In genomic region chr1:137088148-137088547, GRCm38 (mm10) we compare ENCODE assay signal across 22 mouse cellular contexts.
A peak's percentile ranks its signal among the peaks of the same experiment; 100 is the strongest.
DNase-seq lines count a peak whose midpoint lies in the region; ATAC-seq and TF ChIP-seq lines count a peak whose summit lies in the region.
"Had no signal": no experiment of that assay in that cellular context is flagged by ENCODE, and none has a peak within 500 bp of the region (broad histone marks: within the 10 kb centered on the region; RNA-seq: fewer than 3 reads in every experiment).

No protein-coding gene starts in this region.

- 42% methylated on average over 10 of the region's 10 CpGs for WGBS in kidney, embryonic 16.5 days
- 37% methylated on average over 10 of the region's 10 CpGs for WGBS in intestine, postnatal 0 days
- 53% methylated on average over 10 of the region's 10 CpGs for WGBS in stomach, embryonic 16.5 days

- H3K9me3 ChIP-seq in kidney, embryonic 16.5 days (ENCODE audit: low read length) = peaks cover 4% of the 10 kb centered on the region; the same call in 1 of the 2 replicates
- no peaks in the 10 kb centered on the region for H3K9me3 ChIP-seq in intestine, postnatal 0 days (ENCODE audit: control insufficient read depth)
- no peaks in the 10 kb centered on the region for H3K9me3 ChIP-seq in stomach, embryonic 16.5 days (replicated peaks; ENCODE audit: control insufficient read depth, low read length)
- H3K9me3 ChIP-seq: embryonic facial prominence, embryonic 10.5 days; forebrain, embryonic 15.5 days; limb, embryonic 12.5 days; liver, embryonic 13.5 days; lung, embryonic 15.5 days; midbrain, embryonic 13.5 days; neural tube, embryonic 15.5 days had no signal

- no peak overlapping the region for H3K27ac ChIP-seq in kidney, embryonic 16.5 days (ENCODE audit: low read length)
- H3K27ac ChIP-seq in intestine, postnatal 0 days (ENCODE audit: low read depth, low read length) = no peak overlapping the region
- H3K27ac ChIP-seq in stomach, embryonic 16.5 days (ENCODE audit: low read length) = no peak overlapping the region
- H3K27ac ChIP-seq: embryonic facial prominence, embryonic 10.5 days; forebrain, embryonic 15.5 days; gastrocnemius, adult 2 months; limb, embryonic 12.5 days; liver, embryonic 13.5 days; lung, embryonic 15.5 days; macrophage; midbrain, embryonic 13.5 days; neural tube, embryonic 15.5 days had no signal

- H3K9ac ChIP-seq in kidney, embryonic 16.5 days (replicated peaks; ENCODE audit: low read length) = no peak overlapping the region
- no peak overlapping the region for H3K9ac ChIP-seq in intestine, postnatal 0 days (ENCODE audit: low read depth, low read length)
- H3K9ac ChIP-seq in stomach, embryonic 16.5 days (ENCODE audit: low read length) = no peak overlapping the region
- H3K9ac ChIP-seq: forebrain, embryonic 15.5 days; limb, embryonic 12.5 days; liver, embryonic 13.5 days; lung, embryonic 15.5 days; midbrain, embryonic 13.5 days; neural tube, embryonic 15.5 days had no signal

- TF ChIP-seq CTCF in intestine, postnatal 0 days (IDR thresholded peaks at IDR 0.05; ENCODE audit: low read depth) = no peak

- peak; percentile 23 to 64 for DNase-seq in adrenal gland, adult (ENCODE audit: inconsistent age in 2 of 2, low spot score in 1 of 2)
- DNase-seq in adrenal gland, adult 18-20 months (ENCODE audit: low spot score in 2 of 2) = no peak
- DNase-seq in kidney, postnatal 25 days = no peak
- DNase-seq in left cerebral cortex, adult 18-20 months (ENCODE audit: low spot score in 2 of 2) = no peak
- no peak for DNase-seq in cerebellum, postnatal 10 days
- DNase-seq: cerebellum, adult 9-11 months; gastrocnemius, adult 2 months; heart, adult 18-20 months; liver, embryonic 13.5 days; right cerebral cortex, postnatal 4 days; thymus, postnatal 14 days had no signal

- no peaks in the 10 kb centered on the region for H3K36me3 ChIP-seq in kidney, embryonic 16.5 days (ENCODE audit: insufficient read depth, low read length)
- H3K36me3 ChIP-seq in intestine, postnatal 0 days (ENCODE audit: control insufficient read depth, insufficient read depth) = no peaks in the 10 kb centered on the region
- no peaks in the 10 kb centered on the region for H3K36me3 ChIP-seq in stomach, embryonic 16.5 days (ENCODE audit: control insufficient read depth, insufficient read depth, low read length)
- H3K36me3 ChIP-seq: embryonic facial prominence, embryonic 10.5 days; forebrain, embryonic 15.5 days; limb, embryonic 12.5 days; liver, embryonic 13.5 days; lung, embryonic 15.5 days; midbrain, embryonic 13.5 days; neural tube, embryonic 15.5 days had no signal

- no peak for ATAC-seq in kidney, embryonic 16.5 days (ENCODE audit: low FRiP score, low TSS enrichment)
- no peak for ATAC-seq in intestine, postnatal 0 days
- no peak for ATAC-seq in stomach, embryonic 16.5 days (ENCODE audit: insufficient read depth, low FRiP score)
- ATAC-seq: CD4-positive, CD25-positive, alpha-beta regulatory T cell, adult 4 months; forebrain, embryonic 15.5 days; midbrain, embryonic 13.5 days had no signal

- peaks cover 7% of the 10 kb centered on the region for H3K4me1 ChIP-seq in kidney, embryonic 16.5 days (ENCODE audit: insufficient read depth, low read length)
- H3K4me1 ChIP-seq in intestine, postnatal 0 days (replicated peaks; ENCODE audit: control insufficient read depth, insufficient read depth, low read length) = no peaks in the 10 kb centered on the region; the same call in 1 of the 2 replicates
- 0 out of 2 replicates have a peak, but pooled peaks cover 2% of the 10 kb centered on the region for H3K4me1 ChIP-seq in stomach, embryonic 16.5 days (ENCODE audit: control insufficient read depth, insufficient read depth, low read length)
- H3K4me1 ChIP-seq: embryonic facial prominence, embryonic 10.5 days; limb, embryonic 12.5 days; liver, embryonic 13.5 days; midbrain, embryonic 13.5 days had no signal

- no peaks in the 10 kb centered on the region for H3K27me3 ChIP-seq in kidney, embryonic 16.5 days (ENCODE audit: insufficient read depth, low read length)
- H3K27me3 ChIP-seq in intestine, postnatal 0 days (replicated peaks; ENCODE audit: control insufficient read depth, insufficient read depth, low read length) = no peaks in the 10 kb centered on the region
- H3K27me3 ChIP-seq in stomach, embryonic 16.5 days (ENCODE audit: control insufficient read depth, insufficient read depth, low read length) = no peaks in the 10 kb centered on the region
- H3K27me3 ChIP-seq: forebrain, embryonic 15.5 days; limb, embryonic 12.5 days; liver, embryonic 13.5 days; lung, embryonic 15.5 days; midbrain, embryonic 13.5 days; neural tube, embryonic 15.5 days had no signal

- H3K4me3 ChIP-seq in kidney, embryonic 16.5 days (ENCODE audit: low read length) = no peak overlapping the region
- H3K4me3 ChIP-seq in intestine, postnatal 0 days (ENCODE audit: low read depth, low read length) = no peak overlapping the region
- no peak overlapping the region for H3K4me3 ChIP-seq in stomach, embryonic 16.5 days (replicated peaks; ENCODE audit: low read length)
- H3K4me3 ChIP-seq: embryonic facial prominence, embryonic 10.5 days; forebrain, embryonic 15.5 days; gastrocnemius, adult 2 months; limb, embryonic 12.5 days; liver, embryonic 13.5 days; lung, embryonic 15.5 days; midbrain, embryonic 13.5 days; neural tube, embryonic 15.5 days had no signal

- H3K4me2 ChIP-seq in kidney, embryonic 16.5 days (replicated peaks; ENCODE audit: low read depth, low read length) = 0 out of 2 replicates have a peak overlapping the region, but pooled peaks have one; percentile 2
- H3K4me2 ChIP-seq in intestine, postnatal 0 days (replicated peaks; ENCODE audit: low read depth) = peak overlapping the region; percentile 35; the same call in 1 of the 2 replicates
- 0 out of 2 replicates have a peak overlapping the region, but pooled peaks have one; percentile 2 for H3K4me2 ChIP-seq in stomach, embryonic 16.5 days (ENCODE audit: low read depth, low read length)
- H3K4me2 ChIP-seq: forebrain, embryonic 15.5 days; limb, embryonic 12.5 days; liver, embryonic 13.5 days; lung, embryonic 15.5 days; midbrain, embryonic 13.5 days; neural tube, embryonic 15.5 days had no signal

Comparison
In these comparisons a context has a peak if more than half of its experiments do, and no peak if none do; other contexts are left out.
1. DNase-seq: peak in adrenal gland, adult (2 of 2); none in adrenal gland, adult 18-20 months (0 of 2), kidney, postnatal 25 days (0 of 2), left cerebral cortex, adult 18-20 months (0 of 2) and cerebellum, postnatal 10 days (0 of 2).
2. Peak in every context shown above with its lines, with median percentiles within 50 percentile points of each other: H3K4me2 ChIP-seq.